Mouse (Mus musculus): ENCODE measurements around the gene Jade1. TPM values are rescaled to one million over a fixed set of nuclear protein-coding genes. Genes with fewer than 3 reads are reported as not detected.
A peak's percentile ranks its signal among the peaks of the same experiment; 100 is the strongest.

The Jade1 gene
- total RNA-seq, 4 experiments from 2014 or later = 48.6 to 76.6 (median 55.3) TPM

DNA sequence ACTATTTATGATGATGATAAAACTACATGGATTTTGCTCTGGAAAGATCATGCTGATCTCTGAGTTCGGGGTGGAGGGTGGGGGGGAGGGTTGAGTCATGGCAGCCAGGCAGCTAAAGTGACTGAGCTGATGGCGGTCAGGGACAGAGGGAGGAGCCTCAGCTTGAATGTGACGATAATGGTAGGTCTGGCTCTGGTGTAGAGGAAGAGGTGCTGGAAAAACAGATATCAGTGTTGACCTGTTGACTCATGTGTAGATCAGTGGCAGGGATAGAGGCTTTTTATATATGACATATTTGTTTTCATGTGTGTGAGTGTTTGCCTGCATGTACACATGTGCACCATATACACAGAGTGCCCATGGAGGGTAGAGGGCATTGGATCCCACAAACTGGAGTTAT lies 3.9 kb upstream of the Jade1 start:
- DNase-seq = peak; percentile 38

GRCm38 (mm10) chr3:41552777-41553548 lies 2.6 kb upstream of the Jade1 start:
- no peak for DNase-seq

GRCm38 (mm10) chr3:41553681-41554080 lies 1.9 kb upstream of the Jade1 start:
- no peak for DNase-seq

DNA sequence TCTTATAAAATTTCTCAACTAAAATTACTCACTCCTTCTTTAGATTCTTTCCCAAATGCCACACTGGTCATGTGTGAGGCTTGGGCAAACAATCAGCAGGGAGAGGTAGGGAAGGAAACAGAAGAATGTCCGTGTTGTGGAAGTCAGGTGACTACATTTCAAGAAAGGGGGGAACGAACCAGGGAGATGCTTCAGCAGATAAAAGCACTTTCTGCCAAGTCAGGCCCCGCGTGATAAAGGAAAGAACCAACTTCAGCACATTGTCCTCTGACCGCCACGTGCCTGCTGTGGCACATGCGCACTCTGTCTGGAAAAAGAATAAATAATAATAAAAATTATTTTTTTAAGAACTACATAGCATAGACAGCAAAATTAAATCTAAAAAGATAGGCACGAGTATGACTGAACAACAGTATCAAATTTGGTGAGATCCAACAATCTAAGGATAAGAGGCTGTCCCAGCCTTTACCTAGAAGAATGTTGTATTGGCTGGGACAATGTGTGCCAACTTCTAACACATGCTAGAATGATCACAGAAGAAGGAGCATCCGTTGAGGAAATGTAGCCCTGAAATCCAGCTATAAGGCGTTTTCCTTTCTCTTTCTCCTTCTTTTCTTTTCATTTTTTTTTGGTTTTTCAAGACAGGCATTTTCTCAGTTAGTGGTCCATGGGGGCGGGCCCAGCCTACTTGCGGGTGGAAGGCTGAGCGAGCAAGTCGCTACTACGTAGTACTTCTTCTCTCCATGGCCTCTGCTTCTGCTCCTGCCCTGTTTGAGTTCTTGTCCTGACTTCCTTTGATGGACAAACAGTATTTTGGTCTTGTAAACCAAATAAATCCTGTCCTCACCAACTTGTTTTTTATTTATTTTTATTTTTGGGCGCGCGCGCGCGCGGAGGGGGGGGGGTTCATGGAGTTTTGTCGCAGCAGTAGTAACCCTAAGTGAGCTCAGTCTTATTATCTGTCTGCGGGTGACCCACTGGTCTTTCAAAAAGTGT lies 753 bp upstream of the Jade1 start:
- no peak for DNase-seq

DNA sequence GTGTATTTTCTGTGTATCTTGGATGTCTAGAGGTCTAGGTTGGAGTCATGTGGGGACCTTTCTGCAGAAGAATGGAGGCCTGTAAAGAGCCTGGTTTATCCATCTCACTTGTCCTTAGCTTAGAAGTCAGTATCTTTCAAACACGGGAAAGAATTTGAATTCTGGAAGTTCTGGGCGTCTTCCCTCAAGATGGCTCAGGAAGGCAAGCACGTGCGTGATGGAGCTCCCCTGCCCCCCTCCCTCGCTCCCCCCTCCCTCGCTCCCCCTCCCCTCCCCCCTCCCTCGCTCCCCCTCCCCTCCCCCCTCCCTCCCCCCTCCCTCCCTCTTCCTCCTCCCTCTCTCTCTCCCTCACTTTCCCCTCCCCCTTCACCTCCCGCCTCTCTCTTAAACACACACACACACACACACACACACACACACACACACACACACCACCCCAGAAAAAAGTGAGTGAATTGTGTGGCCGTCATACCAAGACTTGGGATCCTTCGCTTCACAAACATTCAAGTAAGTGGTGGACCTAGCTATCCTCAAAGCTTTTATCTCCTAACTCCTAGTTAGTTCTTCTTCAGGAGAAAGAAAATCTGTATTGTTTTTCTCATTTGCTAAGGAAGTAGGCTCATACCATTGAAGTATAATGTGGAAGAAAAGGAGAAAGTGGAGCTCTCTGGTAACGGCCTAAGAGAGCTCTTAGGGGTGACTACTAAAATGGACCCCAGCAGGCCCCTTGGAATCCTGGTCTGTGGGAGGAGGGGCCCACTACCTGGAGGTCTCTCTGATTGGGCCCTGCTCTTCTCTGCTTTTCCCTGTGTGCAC lies 1.1 kb downstream of the Jade1 start:
- DNase-seq = no peak

- no peak for DNase-seq
Observed at GRCm38 (mm10) chr3:41557267-41557995, 1.9 kb downstream of the Jade1 start.

DNA sequence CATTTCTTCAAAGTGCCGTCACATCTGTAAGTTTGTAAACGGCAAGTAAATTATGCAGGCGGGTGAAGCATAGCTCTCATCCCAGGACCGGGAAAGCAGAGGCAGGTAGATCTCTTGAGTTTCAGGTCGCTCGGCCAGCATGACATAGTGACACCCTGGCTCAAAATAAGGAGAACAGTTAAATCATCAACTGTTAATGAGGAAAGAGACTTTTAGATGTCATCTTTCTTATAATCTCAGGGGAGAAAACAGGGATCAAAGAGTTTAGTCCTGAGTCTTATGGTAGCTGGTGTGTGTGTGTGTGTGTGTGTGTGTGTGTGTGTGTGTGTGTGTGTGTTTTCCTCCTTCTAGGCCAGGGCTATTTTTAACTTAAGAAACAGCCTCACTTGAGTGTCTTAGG lies 5.0 kb downstream of the Jade1 start:
- DNase-seq = no peak

GRCm38 (mm10) chr3:41561787-41562186 lies 6.3 kb downstream of the Jade1 start:
- DNase-seq = no peak

- peak; percentile 72 for DNase-seq
Observed at GRCm38 (mm10) chr3:41563211-41563931, 7.8 kb downstream of the Jade1 start.

- no peak for DNase-seq
Observed at GRCm38 (mm10) chr3:41563997-41564396, 8.5 kb downstream of the Jade1 start.

GRCm38 (mm10) chr3:41564471-41565213 lies 9.1 kb downstream of the Jade1 start:
- peak; percentile 83 for DNase-seq

DNA sequence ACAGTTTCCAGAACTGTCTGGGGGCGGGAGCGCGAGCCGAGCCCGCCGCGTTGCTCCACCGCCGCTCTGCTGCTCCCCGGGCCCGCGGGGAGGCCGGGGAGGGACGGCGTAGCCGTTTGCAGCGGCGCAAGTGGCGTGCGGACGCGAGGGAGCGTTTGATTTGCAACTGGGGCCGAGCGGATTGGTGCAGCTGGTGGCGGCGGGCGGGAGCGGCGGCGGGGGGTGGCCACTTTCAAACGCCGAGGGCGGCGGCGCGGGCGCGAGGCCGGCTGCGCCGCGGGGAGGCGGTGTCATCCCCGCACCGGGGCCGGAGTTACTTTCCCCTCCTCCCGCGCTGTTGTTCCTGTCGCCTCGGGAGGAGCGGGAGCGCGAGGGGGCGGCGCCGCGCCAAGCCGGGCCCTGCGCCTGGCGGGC lies 9.9 kb downstream of the Jade1 start:
- DNase-seq = peak; percentile 82

- DNase-seq = peak; percentile 73
Observed at GRCm38 (mm10) chr3:41565955-41566354, 10.4 kb downstream of the Jade1 start.

DNA sequence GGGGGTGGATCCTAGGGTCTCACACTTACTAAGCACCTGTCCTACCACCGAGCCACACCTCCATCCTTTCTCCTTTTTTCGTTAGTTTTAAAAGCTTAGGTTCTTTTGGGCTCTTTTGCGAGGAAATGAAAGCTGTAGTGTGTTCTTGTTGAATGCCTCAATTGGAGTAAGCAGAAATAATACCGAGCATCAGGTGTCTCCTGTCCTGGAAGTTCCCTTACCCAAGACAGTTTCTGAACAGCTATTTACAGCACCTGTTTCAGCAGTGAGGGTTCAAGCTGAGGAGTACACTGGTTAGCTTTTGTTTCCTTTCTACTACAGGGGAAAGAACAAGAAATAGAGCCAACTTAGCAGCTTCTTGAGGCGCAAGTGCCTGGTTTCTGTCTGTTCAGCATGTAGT lies 14.4 kb downstream of the Jade1 start:
- no peak for DNase-seq

DNA sequence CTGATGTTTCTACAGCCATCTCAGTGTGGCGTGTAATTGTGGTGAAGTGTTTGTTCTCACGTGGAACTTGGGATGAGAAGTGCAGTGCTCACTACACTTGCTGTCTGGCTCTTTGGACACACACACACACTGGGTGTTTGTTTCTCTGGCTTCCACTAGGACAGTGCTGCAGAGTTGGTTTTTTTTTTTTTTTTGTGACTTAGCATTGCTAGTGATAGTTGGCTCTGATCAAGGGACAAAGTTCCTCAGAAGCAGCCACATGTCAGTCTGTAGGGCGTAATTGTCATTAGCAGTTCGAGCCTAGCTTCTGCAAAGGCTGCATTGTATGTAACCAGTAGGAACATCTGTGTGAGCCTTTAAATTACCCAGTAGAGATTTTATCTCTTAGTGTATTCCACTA lies 16.6 kb downstream of the Jade1 start:
- DNase-seq = no peak

- DNase-seq = no peak
Observed at GRCm38 (mm10) chr3:41572968-41573367, 17.4 kb downstream of the Jade1 start.

- DNase-seq = no peak
Observed at GRCm38 (mm10) chr3:41574208-41574607, 18.7 kb downstream of the Jade1 start.

DNA sequence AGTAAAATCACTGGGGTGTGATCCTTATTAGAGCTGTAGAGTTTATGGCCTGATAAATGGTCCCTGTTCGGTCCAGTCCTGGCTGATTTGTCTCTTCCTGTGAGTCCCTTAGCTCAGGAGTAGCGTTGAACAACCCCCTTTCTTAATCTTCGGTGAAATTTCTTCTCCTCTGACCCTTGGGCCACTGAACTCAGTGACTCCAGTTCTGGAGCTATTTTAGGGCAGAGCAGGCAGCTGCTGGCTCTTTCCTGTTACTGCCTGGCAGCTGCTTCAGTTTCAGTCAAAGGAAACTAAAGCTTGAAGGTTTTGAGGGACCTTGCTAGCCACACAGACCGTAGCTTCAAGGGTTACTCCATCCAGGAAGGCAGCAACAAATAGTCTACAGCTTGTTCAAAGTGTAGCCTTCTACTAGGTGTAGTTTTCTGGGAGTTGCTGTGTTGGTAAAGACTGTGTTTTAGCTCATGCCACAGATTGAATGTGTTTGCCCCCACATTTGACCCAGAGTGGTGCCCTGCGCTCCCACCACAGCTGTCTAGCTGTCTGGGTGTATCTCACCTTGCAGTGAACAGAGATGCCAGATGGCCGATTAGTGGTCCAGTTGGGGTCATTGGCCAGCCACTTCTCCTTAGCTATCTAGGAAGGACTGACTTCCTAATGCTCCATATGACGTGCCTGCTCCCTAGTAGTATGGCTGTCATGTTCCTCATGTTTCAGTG lies 19.3 kb downstream of the Jade1 start:
- DNase-seq = no peak

- DNase-seq = peak; percentile 36
Observed at GRCm38 (mm10) chr3:41575971-41576370, 20.4 kb downstream of the Jade1 start.

GRCm38 (mm10) chr3:41577240-41577639 lies 21.7 kb downstream of the Jade1 start:
- DNase-seq = no peak

Data from adrenal gland, adult 8-10 months (tissue).